Mouse (Mus musculus) lung, postnatal 25 days (tissue): ENCODE results near the gene Gm49388.
"Not testable (repeated sequence)": the region's sequence is repeated elsewhere in the genome, so short reads cannot be mapped to it uniquely, and the experiment has no call there.

ENCODE experiments used
- DNase-seq: peaks from one replicate; pipeline ENCODE4 v3.0.0; 2022; ENCODE audit warnings: low spot score

Gene Gm49388

GRCm38 (mm10) chr7:127802313-127802712 lies 16.9 kb downstream of the Gm49388 start:
- no peak for DNase-seq

- no peak for DNase-seq
Measured at GRCm38 (mm10) chr7:127808821-127809220, 23.4 kb downstream of the Gm49388 start.

- no peak for DNase-seq
Measured at GRCm38 (mm10) chr7:127809846-127810245, 24.4 kb downstream of the Gm49388 start.

- DNase-seq, result no peak
Measured at GRCm38 (mm10) chr7:127810650-127811049, 25.2 kb downstream of the Gm49388 start.

GRCm38 (mm10) chr7:127811240-127811639 lies 25.8 kb downstream of the Gm49388 start:
- DNase-seq, result no peak

- no peak for DNase-seq
Measured at GRCm38 (mm10) chr7:127812292-127812691, 26.9 kb downstream of the Gm49388 start.

- DNase-seq, result no peak
Measured at GRCm38 (mm10) chr7:127813821-127814220, 28.4 kb downstream of the Gm49388 start.

GRCm38 (mm10) chr7:127814241-127814921 lies 29.0 kb downstream of the Gm49388 start:
- peak; percentile 41 for DNase-seq

- DNase-seq, result no peak
Measured at GRCm38 (mm10) chr7:127815116-127815665, 29.8 kb downstream of the Gm49388 start.

- peak; percentile 66 for DNase-seq
Measured at GRCm38 (mm10) chr7:127815954-127816821, 30.8 kb downstream of the Gm49388 start.

GRCm38 (mm10) chr7:127817053-127817452 lies 31.6 kb downstream of the Gm49388 start:
- no peak for DNase-seq

- no peak for DNase-seq
Measured at GRCm38 (mm10) chr7:127817776-127818175, 32.4 kb downstream of the Gm49388 start.

GRCm38 (mm10) chr7:127820836-127821509 lies 35.6 kb downstream of the Gm49388 start:
- no peak for DNase-seq

GRCm38 (mm10) chr7:127822494-127822893 lies 37.1 kb downstream of the Gm49388 start:
- DNase-seq, result no peak

- no peak for DNase-seq
Measured at GRCm38 (mm10) chr7:127823236-127824171, 38.1 kb downstream of the Gm49388 start.

GRCm38 (mm10) chr7:127824176-127824871 lies 38.9 kb downstream of the Gm49388 start, which contains the start of the genes Stx4a and Stx1b:
Gene Stx4a, plus strand, starts transcription at chr7:127824294.
Gene Stx1b, minus strand, starts transcription at chr7:127824549.
- DNase-seq, result no peak

GRCm38 (mm10) chr7:127835550-127835949 lies 50.1 kb downstream of the Gm49388 start:
- DNase-seq, result no peak

GRCm38 (mm10) chr7:127837473-127837872 lies 52.1 kb downstream of the Gm49388 start:
- no peak for DNase-seq

- DNase-seq, result not testable (repeated sequence)
Measured at GRCm38 (mm10) chr7:127837878-127838277, 52.5 kb downstream of the Gm49388 start.

- DNase-seq, result not testable (repeated sequence)
Measured at GRCm38 (mm10) chr7:127840031-127840430, 54.6 kb downstream of the Gm49388 start.
